Mouse (Mus musculus) heart, postnatal 14 days (tissue): ENCODE results near the gene Grm3. TPM values are rescaled to one million over a fixed set of nuclear protein-coding genes. Genes with fewer than 3 reads are reported as not detected.

Experiments
- DNase-seq, 2 experiments: peaks; one replicate each; pipeline ENCODE4 v3.0.0; 2021 to 2022
- intact Hi-C: fragments of 180-260 bp; cut with DNase I; formaldehyde crosslinking; loops from one replicate; pipeline ENCODE4 v1.15.1; 2025
- long read RNA-seq, 2 experiments: library from polyadenylated mRNA; stranded (forward); transcript quantifications; one replicate each; pipeline ENCODE4 v2.0.0; 2021
- total RNA-seq, 2 experiments: library from RNA; stranded (reverse); gene quantifications; 2 replicates each; pipeline ENCODE4 v1.2.3; 2021

Grm3 gene
- not detected for total RNA-seq
- long read RNA-seq, experiment 1, partial matches to known transcripts: 0 of 1 reads
- long read RNA-seq, experiment 1, other reads (novel, unspliced or antisense): 1 of 1 reads
- long read RNA-seq, experiment 2: 0 reads

DNA sequence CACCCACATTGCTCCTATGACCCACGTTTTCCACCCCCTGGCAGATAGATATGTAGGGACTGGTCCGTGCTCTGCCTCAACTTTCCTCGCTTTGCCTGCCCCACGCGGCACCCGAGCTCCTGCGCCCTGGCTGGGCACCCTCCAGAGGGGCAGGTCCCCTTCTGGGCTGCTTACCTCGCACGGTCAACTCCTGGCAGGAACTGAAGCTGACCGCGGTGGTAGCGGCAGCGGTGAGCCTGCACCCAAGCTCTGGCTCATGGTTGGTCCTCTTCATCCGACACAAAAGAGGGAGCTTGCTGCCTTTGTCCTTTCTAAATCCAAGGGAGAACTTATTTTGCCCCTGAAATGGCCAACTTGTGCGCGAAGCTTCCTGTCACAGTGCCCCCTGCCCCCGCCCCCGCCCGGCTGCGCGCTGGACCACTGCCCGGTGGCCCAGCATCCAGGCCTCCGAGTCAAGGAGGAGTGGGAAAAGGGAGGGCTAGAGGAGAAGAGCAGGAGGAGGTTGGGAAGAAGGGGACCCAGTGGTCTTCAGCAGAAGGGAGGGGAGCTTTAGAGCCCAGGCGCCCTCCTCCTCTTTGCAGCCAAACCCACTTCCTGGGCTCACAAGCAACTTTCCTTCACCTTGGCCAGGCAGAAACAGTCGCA lies at the start of gene Grm3:
Gene Grm3, minus strand, starts transcription at position 215 of the 645 bp plus-strand sequence.
- no peak for DNase-seq
- intact Hi-C loops: no loop called here

DNA sequence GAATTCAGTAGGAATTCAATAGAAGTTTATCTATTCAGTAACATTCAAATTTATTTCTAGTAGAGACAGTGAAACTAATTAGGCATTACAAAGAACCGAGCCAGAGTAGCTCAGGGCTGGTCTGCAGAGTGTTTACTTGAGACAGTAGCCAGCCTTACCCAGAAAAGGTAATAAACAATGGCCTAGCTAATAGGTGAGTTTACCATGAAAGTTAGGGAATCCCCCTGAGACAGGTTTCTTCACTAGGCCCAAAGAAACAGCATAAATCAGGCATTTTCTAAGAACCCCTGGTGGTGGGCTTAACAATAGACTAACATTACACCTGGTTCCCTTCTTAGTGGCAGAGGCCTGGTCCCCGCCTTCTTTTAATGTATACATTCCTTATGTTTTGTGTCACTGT lies 30.8 kb upstream of the Grm3 start:
- no peak for DNase-seq
- intact Hi-C loops: no loop called here

DNA sequence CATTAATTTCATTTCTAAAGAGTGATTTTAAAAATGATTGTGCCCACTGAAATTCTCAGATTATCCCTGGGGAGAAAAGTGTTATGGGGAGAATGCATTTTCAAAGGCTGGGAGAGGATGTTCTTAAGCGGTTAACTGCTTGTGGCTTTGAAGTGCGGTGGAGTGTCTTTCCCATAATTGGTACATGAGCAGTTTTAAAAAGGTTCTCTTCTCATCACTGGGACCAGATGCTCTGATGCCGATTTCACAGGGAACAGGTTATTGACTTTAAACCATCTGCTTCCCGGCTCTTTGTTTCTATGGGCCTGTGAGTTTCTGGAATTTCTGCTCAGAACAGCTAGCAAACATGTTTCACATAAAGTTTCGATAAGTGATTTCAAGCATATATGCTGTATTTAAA lies 23.2 kb upstream of the Grm3 start:
- intact Hi-C loops: no loop called here
- DNase-seq: no peak

DNA sequence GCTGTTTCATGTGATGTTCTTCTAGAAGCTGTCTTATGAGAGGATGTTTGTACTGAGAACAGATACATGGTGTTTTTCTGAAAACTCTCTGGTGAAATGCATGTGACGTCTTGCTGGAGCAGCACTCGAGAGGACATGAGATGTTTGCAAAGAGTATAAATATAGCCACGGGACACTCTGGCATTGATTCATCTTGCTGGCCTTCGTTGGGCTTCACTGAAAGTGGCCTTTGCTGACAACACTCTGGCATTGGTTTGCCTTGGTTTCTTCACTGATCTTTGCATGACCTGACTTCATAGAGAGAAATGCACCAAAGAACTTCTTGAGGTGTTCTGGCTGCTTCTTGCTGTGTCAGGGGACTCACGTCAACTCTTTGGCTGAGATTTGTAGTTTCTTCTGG lies 19.1 kb upstream of the Grm3 start:
- DNase-seq: peak in 1 of 2 experiments; percentile 12
- intact Hi-C loops: no loop called here

DNA sequence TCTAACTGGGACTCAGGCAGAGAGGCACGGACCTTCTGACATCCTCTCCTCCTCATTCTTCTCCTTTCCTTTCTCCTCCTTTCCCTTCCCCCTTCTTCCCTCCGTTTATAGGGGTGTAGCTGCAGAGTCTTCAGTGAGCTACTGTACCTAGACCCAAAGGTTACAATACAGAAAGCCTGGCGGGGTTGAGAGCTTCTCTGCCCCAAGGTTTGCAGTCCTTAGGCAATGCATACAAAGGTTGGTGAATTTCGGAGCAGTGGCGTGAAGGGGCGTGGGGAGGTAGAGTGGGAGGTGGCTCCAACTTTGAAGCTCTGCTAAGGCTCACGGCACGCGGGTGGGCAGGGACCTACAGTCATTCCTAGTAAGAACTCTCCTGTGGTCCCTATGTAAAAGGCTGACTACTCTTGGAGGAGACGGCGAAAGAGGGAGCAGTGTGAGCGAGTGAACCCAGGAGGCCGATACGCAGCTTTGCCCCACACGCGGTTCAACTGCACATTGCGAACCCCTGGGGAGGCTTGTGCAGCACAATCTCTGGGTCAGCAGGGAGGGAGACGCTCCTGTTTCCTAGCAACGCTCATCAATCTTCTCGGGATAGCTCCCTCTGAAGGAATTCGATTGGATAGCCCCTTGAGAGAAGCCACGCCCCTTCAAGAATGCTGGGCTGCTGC lies 765 bp upstream of the Grm3 start:
- DNase-seq: no peak
- intact Hi-C loops: no loop called here

DNA sequence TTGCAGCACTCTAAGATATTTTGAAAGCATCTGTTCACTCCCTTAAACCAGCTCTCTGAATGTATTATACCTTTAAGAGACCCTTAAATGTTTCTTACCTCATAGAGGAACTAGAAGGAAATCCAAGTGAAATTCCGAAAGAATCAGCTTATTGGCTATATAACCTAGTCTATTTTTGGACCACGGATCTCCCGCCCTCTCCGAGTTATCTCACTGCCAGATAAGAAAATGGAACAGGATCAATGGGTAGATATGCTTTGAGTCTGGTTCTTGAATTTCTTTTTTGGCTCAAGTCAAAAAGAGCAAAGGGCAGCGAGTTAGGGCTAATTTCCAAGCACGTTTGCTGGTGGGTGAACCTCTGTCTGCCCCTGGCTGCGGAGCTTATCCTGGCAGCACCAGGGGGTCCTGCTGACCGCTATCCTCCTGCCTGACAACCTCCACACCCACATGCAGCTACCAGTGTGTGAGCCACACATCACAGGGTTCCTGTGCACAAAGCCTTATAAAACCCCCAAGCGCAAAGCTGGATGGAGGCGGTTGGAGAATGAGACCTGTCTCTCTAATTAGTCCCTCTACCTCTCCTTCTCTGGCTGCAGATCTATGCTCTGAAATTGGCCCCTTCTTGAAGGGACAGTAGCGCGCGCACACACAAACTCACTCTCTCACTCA lies 549 bp downstream of the Grm3 start:
- intact Hi-C loops: no loop called here
- DNase-seq: no peak

DNA sequence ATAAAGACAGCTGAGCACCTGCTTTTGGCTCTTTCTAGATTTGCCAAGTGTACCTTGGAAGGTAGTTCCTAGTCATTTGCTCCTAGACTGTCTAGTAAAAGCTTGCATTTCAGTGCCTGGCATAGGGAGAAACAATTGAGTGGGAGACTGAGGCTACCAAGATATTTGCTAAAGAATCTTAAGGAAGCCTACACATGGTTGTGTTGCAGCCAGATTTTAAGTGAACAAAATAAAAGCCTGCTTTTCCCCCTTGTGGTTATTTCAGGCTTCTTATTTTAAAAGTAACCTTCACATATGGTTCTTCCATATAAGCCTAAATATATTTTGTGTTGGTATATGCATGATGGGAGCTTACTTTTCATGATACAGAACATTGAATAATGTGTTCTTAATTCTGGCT lies 3.8 kb downstream of the Grm3 start:
- intact Hi-C loops: no loop called here
- no peak for DNase-seq

DNA sequence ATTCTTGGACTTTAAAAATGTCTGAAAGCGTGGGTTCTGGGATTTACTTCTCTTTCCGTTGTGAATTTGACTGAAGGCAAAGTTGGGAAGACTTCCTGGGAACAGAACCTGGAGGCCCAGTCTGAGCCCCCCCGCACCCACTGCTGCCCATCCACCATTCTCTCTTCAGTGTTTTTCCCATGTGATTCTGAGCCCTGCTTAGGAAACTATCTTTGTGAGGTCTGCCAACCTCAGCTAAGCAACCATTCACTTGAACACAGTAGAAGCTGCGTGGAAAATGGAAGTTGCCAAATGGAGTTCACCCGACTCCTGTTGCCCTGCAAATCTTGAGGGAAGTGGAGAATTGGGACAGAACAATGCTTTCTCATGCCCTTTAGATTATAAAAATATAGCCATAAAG lies 8.7 kb downstream of the Grm3 start:
- intact Hi-C loops: no loop called here
- DNase-seq: no peak

DNA sequence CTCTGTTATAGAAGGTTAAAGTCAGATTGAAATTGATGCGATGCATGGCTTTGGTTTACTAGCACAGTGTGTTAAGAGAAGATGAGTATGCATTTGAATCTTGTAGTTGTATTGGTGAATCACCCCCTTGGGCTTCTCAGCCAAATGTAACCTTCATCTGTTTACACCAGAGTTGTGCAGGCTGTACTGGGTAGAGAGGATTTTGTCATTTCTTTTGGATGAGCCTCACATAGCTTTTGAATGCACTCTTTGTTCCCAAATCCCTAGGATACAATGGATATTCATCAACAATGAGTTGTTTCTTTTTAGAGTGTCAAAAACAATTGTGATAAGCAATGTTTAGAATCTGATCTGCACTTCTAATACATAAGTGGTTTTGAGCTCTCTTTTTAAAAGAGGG lies 17.9 kb downstream of the Grm3 start:
- intact Hi-C loops: loop anchor here (10.0 kb wide), 1 partner anchor 162 kb away; no protein-coding TSS in a partner anchor
- no peak for DNase-seq

DNA sequence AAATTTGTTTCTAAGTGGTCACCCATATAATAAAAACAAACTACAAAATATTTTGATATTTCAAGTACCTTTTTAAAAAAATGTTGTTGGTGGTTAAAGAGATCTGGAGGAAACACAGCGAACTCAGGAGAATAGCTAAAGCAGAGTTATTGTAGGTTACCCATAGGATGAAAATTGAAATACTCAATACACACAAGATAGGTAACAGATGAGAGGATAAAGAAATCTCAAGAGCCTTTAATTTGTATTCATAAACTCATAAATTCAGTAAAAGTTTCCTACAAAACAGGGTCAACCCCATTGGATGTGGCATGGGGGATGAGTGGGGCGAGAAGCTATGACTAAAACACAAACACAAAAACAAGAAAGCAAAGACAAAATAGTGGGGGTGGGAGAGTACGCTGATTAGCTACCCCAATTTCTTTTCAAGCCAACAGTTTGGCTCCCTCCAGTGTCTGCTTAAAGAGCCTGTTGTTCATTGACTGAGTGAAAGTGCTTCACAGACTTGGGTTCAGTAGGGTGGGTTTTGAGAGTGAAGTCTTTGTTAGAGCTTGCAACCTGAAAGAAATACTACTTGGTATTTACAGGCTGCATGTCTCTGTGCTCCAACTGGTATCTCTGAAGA lies 21.5 kb downstream of the Grm3 start:
- intact Hi-C loops: loop anchor here (10.0 kb wide), 1 partner anchor 159 kb away; no protein-coding TSS in a partner anchor
- DNase-seq: no peak

DNA sequence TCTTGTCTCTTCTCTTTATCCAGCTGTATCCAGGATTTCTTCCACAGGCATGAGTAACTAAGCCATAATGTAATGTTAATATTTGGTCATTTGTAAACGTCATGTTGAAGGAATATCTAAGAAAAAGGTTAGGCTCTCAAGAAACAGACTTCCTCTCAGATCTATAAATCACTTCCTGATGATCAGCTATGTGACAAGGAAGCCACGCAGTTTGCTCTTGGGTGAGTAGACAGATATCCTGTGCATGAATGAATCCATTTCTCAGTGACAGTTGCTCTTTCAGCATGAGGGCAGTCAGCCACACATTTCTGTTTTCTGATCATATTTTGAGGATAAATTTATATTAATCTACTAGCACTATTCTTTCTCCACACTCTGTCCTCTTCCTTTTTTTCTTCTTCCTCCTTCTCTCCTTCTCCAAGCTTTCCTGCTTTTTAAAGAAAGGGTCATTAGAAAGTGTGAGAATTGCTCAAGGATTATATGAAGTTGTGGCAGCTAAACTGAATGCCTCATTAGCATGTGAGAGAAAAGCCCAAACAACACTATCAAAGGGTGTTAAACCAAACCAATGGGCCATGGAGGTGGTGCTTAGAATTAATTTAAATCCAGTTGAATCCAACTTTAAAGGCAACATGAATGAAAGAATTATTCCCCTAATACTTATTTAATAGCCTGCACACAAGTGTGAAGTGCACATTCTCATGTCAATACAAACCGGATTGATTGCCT lies 22.1 kb downstream of the Grm3 start:
- DNase-seq: no peak
- intact Hi-C loops: loop anchor here (10.0 kb wide), 1 partner anchor 158 kb away; no protein-coding TSS in a partner anchor

DNA sequence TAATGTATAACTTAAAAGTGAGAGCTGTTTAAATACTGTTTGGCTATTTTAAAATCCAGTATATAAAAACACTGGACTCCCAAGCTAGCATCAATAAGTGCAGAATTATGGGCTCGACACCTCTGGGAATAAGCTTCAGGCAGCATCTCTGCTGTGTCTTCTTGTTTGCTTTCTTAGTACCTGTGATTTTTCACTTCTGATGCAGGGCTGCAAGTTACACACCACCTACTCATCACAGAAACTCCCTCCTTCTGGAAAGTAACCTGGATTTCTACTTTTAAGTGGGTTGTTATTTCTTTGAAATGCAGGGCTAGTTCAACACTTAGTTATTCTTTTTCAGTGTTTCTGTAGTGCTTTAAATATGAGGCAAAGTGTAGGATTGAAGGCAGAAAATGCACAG lies 32.6 kb downstream of the Grm3 start:
- DNase-seq: no peak
- intact Hi-C loops: no loop called here

DNA sequence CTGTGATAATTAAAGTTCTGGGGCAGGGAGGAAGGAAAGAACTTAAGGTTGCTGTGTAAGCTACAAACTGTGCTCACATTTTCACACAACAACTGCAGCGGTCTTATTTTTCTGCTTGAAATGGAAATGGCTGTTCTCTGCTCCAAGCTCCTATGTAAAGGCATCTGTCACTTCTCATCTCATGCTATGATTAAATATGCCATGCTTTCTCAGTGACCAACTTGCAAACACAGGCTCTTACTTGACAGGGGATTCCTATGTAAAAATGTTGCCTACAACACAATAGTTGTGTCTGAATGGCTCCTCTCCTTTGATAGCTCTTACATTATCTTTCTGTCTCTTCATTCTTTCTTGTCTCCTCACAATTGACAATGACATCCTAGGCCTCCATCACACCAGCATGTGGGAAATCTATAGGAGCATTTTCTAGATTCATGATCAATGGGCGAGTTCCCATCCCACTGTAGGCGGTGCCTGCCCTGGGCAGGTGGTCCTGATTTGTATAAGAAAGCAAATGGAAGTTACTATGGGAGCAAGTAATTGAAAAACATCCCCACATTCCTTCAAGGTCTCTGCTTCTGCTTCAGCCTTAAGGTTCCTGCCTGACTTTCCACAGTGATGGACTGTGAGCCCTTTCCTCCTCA lies 34.2 kb downstream of the Grm3 start:
- DNase-seq: no peak
- intact Hi-C loops: no loop called here

DNA sequence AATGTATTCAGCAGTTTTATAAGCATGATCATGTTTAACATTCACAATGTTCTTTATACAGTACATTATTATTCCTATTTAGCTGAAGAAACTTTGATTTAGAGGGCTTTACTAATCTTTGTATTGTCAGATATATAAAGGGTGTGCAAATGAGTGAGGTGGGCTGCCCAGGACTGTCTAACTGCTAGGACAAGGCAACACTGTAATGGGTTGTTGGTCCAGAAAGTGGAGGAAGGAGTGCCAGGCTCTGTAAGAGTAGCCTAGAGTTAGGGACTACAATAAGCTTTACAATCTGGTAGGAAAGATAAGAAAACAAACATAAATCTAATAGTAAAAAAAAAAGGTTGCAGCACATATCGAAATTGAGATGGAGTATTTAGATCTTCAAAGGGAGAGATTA lies 34.8 kb downstream of the Grm3 start:
- intact Hi-C loops: no loop called here
- DNase-seq: no peak

DNA sequence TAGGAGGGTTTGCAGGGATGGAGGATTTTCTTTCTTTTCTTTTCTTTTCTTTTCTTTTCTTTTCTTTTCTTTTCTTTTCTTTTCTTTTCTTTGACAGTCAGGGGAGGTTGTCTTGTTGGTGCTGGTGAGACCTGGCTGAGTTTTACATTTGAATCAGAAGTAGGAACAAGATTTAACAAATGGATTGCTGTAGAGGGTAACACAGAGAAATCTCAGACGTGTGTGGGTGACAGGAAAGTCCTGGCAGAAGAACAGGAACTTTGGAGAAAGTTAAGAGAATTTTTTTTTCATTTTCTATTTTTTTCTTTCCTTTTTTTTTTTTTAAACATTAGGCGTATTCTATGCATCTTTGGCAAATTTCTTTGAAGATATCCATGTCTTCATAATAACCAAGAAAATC lies 41.8 kb downstream of the Grm3 start:
- intact Hi-C loops: no loop called here
- no peak for DNase-seq

DNA sequence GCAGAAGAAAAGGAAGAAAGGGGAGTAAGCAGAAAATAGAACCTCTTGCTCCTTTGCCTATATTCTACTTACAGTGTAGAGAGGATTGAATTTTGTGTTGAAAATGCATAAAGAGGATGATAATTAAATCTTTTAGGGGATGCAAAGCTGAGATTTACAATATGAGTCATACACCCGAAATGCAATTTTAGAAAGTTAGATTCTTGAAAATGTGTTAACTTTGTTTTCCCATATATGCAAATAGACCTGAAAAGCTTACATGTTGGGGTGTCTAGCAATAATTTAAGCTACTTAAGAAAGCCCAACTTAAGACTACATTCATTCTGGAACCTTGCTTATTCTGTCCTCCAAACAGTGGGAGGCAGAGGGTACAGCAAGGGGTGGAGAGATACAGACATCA lies 56.0 kb downstream of the Grm3 start:
- DNase-seq: no peak
- intact Hi-C loops: no loop called here

DNA sequence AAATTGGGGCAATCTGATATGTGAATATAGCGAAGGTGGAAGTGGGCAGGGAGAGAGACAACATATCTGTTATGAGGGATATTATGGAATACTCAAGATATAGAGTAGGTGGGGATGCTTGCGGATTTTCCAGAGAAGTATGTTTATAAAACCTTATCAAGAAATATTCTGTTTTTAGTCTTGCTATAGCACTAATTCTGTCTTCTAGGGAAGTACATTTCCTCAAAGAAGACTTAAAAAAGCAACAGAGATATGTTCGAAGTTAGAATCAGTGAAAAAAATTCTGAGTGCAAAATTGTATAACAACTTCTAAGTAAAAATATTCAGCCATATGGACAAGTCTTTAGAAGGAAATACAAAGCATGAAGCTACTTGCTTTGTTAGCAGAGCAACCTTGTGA lies 61.6 kb downstream of the Grm3 start:
- intact Hi-C loops: no loop called here
- no peak for DNase-seq

DNA sequence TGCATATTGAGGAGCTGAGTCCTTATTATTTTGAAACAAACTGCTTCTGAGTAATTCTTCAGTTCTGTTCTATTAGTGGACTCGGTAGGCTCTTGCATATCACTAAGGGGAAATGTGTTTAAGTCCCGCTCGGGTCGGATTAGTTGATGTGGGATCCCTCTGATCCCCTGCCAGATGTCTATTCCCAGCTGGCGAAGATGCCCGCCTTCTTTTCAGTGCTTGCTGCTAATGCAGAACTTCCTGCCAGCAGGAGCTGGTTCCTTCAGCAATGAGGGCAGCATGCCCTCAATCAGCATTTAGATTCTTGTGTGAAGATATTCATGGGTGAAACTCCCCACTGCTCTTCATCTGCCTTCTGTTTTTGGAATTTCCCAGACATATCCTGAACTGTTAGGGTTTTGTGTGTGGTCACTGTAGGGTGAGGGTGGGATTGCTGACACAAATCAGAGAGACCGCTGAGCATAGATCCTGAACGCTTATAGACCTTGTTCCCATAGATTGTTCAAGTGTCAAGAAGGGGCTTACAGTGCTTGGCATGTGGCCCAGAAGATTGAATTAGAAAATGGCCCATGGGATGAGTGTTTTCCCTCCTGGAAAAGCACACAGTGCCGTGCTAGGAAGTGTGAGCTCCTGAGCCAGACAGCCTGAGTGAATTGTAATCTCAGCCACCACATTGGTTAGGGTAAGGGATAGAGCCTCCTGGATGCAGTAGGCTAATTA lies 62.9 kb downstream of the Grm3 start:
- intact Hi-C loops: no loop called here
- no peak for DNase-seq

DNA sequence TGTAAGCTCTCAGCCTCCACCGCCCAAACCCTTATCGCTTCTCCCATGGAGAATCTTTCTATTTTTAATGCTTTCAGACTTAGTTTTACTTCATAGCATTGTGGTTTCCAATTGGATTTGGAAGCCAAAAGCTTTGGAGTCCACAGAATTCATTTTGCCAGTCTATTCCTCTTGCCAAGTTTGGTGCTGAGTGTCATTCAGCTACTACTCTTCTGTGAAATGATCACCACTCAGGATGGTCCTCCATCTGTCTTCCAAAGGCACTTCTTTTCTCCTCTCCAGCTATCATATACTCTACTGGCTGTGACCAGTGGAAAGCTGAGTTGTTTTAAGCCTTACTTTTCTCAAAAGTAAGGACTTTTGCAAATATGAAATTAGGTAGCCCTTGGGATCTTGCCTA lies 86.4 kb downstream of the Grm3 start:
- intact Hi-C loops: no loop called here
- no peak for DNase-seq
